Mouse (Mus musculus) erythroblast, embryonic 14.5 days (primary cell): Measurements from ENCODE around the gene Spag5.

ENCODE experiments used
- GATA1 ChIP-seq: IDR thresholded peaks from 2 replicates; pipeline ENCODE4 v1.6.1; 2012; ENCODE audit warnings: low read length, inconsistent platforms, mixed read lengths
- TAL1 ChIP-seq: IDR thresholded peaks from 3 replicates; pipeline ENCODE4 v1.6.1; 2012; ENCODE audit warnings: low read length, inconsistent platforms, mixed read lengths

GRCm38 (mm10) chr11:78348474-78348873 is 47.1 kb downstream of the Spag5 start:
- TF ChIP-seq GATA1 (no peak), TAL1 (no peak)
